Mouse (Mus musculus) ES-E14 (cell line): ENCODE measurements at regions not wholly inside any gene's neighbourhood (a gene's known extent, or its start where the extent isn't known, plus 50 kb on each side); places are given as distances from the start of the nearest gene placed in this dataset.

Experiments used
- CHD2 ChIP-seq: IDR thresholded peaks from 2 replicates; pipeline ENCODE4 v1.6.1; 2014; ENCODE audit warnings: mild to moderate bottlenecking, low read depth, low read length, inconsistent platforms
- ZC3H11A ChIP-seq: IDR thresholded peaks from 2 replicates; pipeline ENCODE4 v1.6.1; 2012; ENCODE audit warnings: low read depth, mild to moderate bottlenecking, inconsistent platforms, low read length, borderline replicate concordance
- ZNF384 ChIP-seq: IDR thresholded peaks from 2 replicates; pipeline ENCODE4 v1.6.1; 2012; ENCODE audit warnings: low read depth, low read length, inconsistent platforms

- TF ChIP-seq CHD2 (no peak), ZNF384 (no peak), ZC3H11A (no peak)
These were observed 308.4 kb upstream of the Map3k7 start for GRCm38 (mm10) chr4:31655364-31656106.
